Mouse (Mus musculus) midbrain, embryonic 15.5 days (tissue): ENCODE measurements around the gene Alox12e. TPM values are rescaled to one million over a fixed set of nuclear protein-coding genes. Genes with fewer than 3 reads are reported as not detected.

Source experiments
- ATAC-seq: fragments of 200-750 bp; cut with Nextera tagmentation; replicated peaks from 2 replicates; pipeline ENCODE4 v1.8.0; 2017; ENCODE audit warnings: moderate TSS enrichment
- H3K27ac ChIP-seq: fragments of 300-500 bp; sonication (generic); 2 replicates; pipeline ENCODE4 v1.5.1; 2015; ENCODE audit warnings: mild to moderate bottlenecking, inconsistent platforms
- H3K27me3 ChIP-seq: fragments of 300-500 bp; sonication (generic); replicated peaks from 2 replicates; pipeline ENCODE4 v1.6.1; 2015; ENCODE audit warnings: inconsistent platforms
- H3K36me3 ChIP-seq: fragments of 300-500 bp; sonication (generic); replicated peaks from 2 replicates; pipeline ENCODE4 v1.6.1; 2015; ENCODE audit warnings: inconsistent platforms
- H3K4me1 ChIP-seq: fragments of 300-500 bp; sonication (generic); 2 replicates; pipeline ENCODE4 v1.6.1; 2015; ENCODE audit warnings: inconsistent platforms
- H3K4me2 ChIP-seq: fragments of 300-500 bp; sonication (generic); 2 replicates; pipeline ENCODE4 v1.6.1; 2015; ENCODE audit warnings: inconsistent platforms, mild to moderate bottlenecking, moderate library complexity
- H3K4me3 ChIP-seq: fragments of 300-500 bp; sonication (generic); 2 replicates; pipeline ENCODE4 v1.5.1; 2015; ENCODE audit warnings: mild to moderate bottlenecking, inconsistent platforms
- H3K9ac ChIP-seq: fragments of 300-500 bp; sonication (generic); 2 replicates; pipeline ENCODE4 v1.6.1; 2015; ENCODE audit warnings: mild to moderate bottlenecking, inconsistent platforms
- H3K9me3 ChIP-seq: fragments of 300-500 bp; sonication (generic); 2 replicates; pipeline ENCODE4 v1.6.1; 2016; ENCODE audit warnings: inconsistent platforms
- WGBS: fragments of 180-500 bp; shearing (Covaris S2); methylation state at CpG from one replicate; pipeline ENCODE4 v1.1.7; 2015; ENCODE audit warnings: mixed read lengths; 5-methylcytosine and 5-hydroxymethylcytosine counted together
- polyA plus RNA-seq: library from polyadenylated mRNA; unstranded; fragments of >200 nt; fragmentation: Nextera tagmentation; extraction: Ambion mirVana; gene quantifications from 2 replicates; pipeline ENCODE4 v1.2.1, GENCODE M21; 2015

Gene Alox12e
- polyA plus RNA-seq, 1 experiment from 2014 or later, result 0.22 TPM

DNA sequence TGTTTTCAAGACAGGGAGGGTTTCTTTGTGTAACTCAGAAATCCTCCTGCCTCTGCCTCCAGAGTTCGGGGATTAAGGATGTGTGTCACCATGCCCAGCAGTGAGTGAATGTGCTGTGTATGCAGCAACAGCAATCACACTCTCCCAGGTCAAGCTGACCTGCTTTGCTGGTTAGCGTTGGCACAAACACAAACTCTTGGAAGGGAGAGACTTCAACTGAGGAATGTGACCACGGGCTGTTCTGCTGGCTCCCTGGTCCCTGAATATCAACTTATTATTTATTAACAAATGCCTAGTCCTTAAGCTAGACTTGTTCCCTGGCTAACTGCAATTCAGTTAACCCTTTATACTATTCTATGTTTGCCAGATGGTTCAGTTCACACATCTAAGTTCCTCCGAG, 38.8 kb downstream of the Alox12e start:
- 85% methylated on average over 4 of the region's 4 CpGs for WGBS

GRCm38 (mm10) chr11:70280441-70280840, 42.0 kb downstream of the Alox12e start:
- Histone ChIP-seq H3K36me3 (no peaks in the 10 kb centered on the region), H3K27me3 (no peaks in the 10 kb centered on the region), H3K9me3 (no peaks in the 10 kb centered on the region), H3K4me3 (no peak overlapping the region), H3K4me1 (no peaks in the 10 kb centered on the region), H3K9ac (no peak overlapping the region), H3K4me2 (no peak overlapping the region), H3K27ac (no peak overlapping the region)
- no peak for ATAC-seq
- WGBS, result 68% methylated on average over 3 of the region's 3 CpGs

More for the DNA sequence above, 38.8 kb downstream of the Alox12e start:
- no peaks in the 10 kb centered on the region for H3K4me1 ChIP-seq
- no peaks in the 10 kb centered on the region for H3K27me3 ChIP-seq
- no peak overlapping the region for H3K9ac ChIP-seq
- ATAC-seq, result no peak
- H3K27ac ChIP-seq, result no peak overlapping the region
- H3K4me3 ChIP-seq, result no peak overlapping the region
- no peak overlapping the region for H3K4me2 ChIP-seq
- no peaks in the 10 kb centered on the region for H3K9me3 ChIP-seq
- H3K36me3 ChIP-seq, result no peaks in the 10 kb centered on the region

DNA sequence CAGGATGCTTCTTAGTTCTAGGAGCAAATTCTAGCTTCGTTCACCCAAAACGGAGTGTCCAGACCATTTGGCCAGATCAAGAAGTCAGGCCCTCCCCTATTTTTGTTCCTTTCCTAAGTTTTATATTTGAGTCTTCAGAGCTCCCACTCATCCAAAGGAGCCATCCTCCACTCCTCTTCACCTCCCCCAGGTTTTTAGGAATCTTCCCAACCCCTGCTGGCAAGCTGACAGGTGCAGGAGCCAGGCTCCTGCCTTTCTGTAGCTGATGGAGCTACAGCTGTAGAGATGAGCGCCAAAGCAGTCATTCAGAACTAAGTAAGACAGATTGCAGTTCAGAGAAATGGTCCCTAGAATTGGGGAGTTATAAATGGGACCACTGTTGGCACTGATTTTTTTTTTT, 43.5 kb downstream of the Alox12e start:
- 82% methylated on average over 3 of the region's 3 CpGs for WGBS
- Histone ChIP-seq H3K4me3 (no peak overlapping the region), H3K36me3 (no peaks in the 10 kb centered on the region), H3K9ac (no peak overlapping the region), H3K9me3 (no peaks in the 10 kb centered on the region), H3K27ac (no peak overlapping the region), H3K4me2 (no peak overlapping the region), H3K27me3 (no peaks in the 10 kb centered on the region), H3K4me1 (no peaks in the 10 kb centered on the region)
- no peak for ATAC-seq

GRCm38 (mm10) chr11:70271641-70272040, 50.8 kb downstream of the Alox12e start:
- no peak for ATAC-seq
- H3K9ac ChIP-seq, result no peak overlapping the region
- no peaks in the 10 kb centered on the region for H3K4me1 ChIP-seq
- no peaks in the 10 kb centered on the region for H3K9me3 ChIP-seq
- H3K4me3 ChIP-seq, result no peak overlapping the region
- H3K27ac ChIP-seq, result no peak overlapping the region
- H3K36me3 ChIP-seq, result no peaks in the 10 kb centered on the region
- WGBS, result 90% methylated on average over 7 of the region's 7 CpGs
- no peak overlapping the region for H3K4me2 ChIP-seq
- no peaks in the 10 kb centered on the region for H3K27me3 ChIP-seq

DNA sequence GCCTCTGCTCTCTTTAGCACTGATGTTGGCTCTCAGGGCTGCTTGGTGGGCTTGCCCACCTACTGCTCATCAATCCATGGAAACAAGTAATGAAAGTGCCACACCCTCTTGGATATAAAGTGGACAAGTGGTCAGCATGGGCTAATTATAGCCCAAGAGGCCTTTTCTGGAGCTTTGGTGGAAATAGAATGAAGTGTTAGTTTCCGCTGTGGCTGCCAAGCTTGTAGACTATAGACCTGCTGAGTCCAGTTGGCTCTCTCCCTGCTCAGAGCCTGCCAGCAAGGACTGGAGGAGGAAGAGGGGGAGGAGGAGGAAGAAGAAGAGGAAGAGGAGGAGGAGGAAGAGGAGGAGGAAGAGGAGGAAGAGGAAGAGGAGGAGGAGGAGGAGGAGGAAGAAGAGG, 56.0 kb downstream of the Alox12e start:
- H3K4me2 ChIP-seq, result no peak overlapping the region
- 80% methylated on average over 1 of the region's 1 CpGs for WGBS
- H3K27me3 ChIP-seq, result no peaks in the 10 kb centered on the region
- no peak for ATAC-seq
- no peaks in the 10 kb centered on the region for H3K36me3 ChIP-seq
- H3K9me3 ChIP-seq, result no peaks in the 10 kb centered on the region
- no peak overlapping the region for H3K4me3 ChIP-seq
- no peak overlapping the region for H3K27ac ChIP-seq
- H3K4me1 ChIP-seq, result no peaks in the 10 kb centered on the region
- no peak overlapping the region for H3K9ac ChIP-seq

DNA sequence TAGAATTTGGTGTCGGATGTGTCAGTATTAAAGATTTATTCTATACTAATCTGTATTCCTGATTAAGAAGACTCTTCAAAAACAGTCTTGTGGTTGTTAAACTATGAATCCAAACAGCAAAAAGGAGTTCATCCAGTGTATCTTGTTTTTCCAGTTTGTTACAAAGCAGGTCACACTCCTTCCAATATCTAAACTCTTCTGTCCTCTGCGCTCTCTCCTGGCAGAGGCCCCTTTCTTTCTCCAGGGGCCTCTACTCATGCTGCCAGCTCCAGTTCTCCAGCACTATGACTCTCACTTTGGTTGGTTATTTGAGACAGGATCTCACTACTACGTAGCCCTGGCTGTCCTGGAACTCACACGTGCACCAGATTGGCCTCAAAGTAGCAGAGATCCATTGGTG, 56.6 kb downstream of the Alox12e start:
- 83% methylated on average over 4 of the region's 4 CpGs for WGBS
- H3K9me3 ChIP-seq, result no peaks in the 10 kb centered on the region
- no peak for ATAC-seq
- H3K4me2 ChIP-seq, result no peak overlapping the region
- no peak overlapping the region for H3K9ac ChIP-seq
- no peaks in the 10 kb centered on the region for H3K4me1 ChIP-seq
- H3K27me3 ChIP-seq, result no peaks in the 10 kb centered on the region
- no peaks in the 10 kb centered on the region for H3K36me3 ChIP-seq
- H3K4me3 ChIP-seq, result no peak overlapping the region
- H3K27ac ChIP-seq, result no peak overlapping the region

Other genes with a start within 250 kb of the Alox12e start
- not detected in 2 replicates for gene Asgr2, start 230.0 kb downstream of the Alox12e start, polyA plus RNA-seq
- gene Mgl2, start 192.3 kb downstream of the Alox12e start, polyA plus RNA-seq, result 1.2 and 1.5 TPM in 2 replicates
- 0.89 and 2.1 TPM in 2 replicates for gene Clec10a, start 166.4 kb downstream of the Alox12e start, polyA plus RNA-seq
- gene Slc16a11, start 109.9 kb downstream of the Alox12e start, polyA plus RNA-seq, result 6.4 and 8.6 TPM in 2 replicates
- 14.2 and 15.0 TPM in 2 replicates for gene Slc16a13, start 101.6 kb downstream of the Alox12e start, polyA plus RNA-seq
- gene Bcl6b, start 92.8 kb downstream of the Alox12e start, polyA plus RNA-seq, result 5.3 and 5.6 TPM in 2 replicates
- gene 0610010K14Rik, start 84.7 kb downstream of the Alox12e start, polyA plus RNA-seq, result 173 TPM in 2 replicates
- 13.0 and 14.1 TPM in 2 replicates for gene Gm21988, start 82.8 kb downstream of the Alox12e start, polyA plus RNA-seq
- gene Rnasek, start 82.8 kb downstream of the Alox12e start, polyA plus RNA-seq, result 351 and 366 TPM in 2 replicates
- gene Alox12, start 67.3 kb downstream of the Alox12e start, polyA plus RNA-seq, result 0.49 and 0.74 TPM in 2 replicates
- 0.06 TPM in 1 of 2 replicates, not detected in the other for gene Alox15, start 29.4 kb upstream of the Alox12e start, polyA plus RNA-seq
- gene Pelp1, start 87.4 kb upstream of the Alox12e start, polyA plus RNA-seq, result 32.6 and 33.8 TPM in 2 replicates
- 53.6 and 53.8 TPM in 2 replicates for gene Arrb2, start 110.0 kb upstream of the Alox12e start, polyA plus RNA-seq
- gene Med11, start 129.3 kb upstream of the Alox12e start, polyA plus RNA-seq, result 46.2 and 49.5 TPM in 2 replicates
- gene Zmynd15, start 136.8 kb upstream of the Alox12e start, polyA plus RNA-seq, result 0.61 and 0.62 TPM in 2 replicates
- 2.5 and 2.9 TPM in 2 replicates for gene Cxcl16, start 137.4 kb upstream of the Alox12e start, polyA plus RNA-seq
- gene Tm4sf5, start 182.6 kb upstream of the Alox12e start, polyA plus RNA-seq, result 3.8 and 4.0 TPM in 2 replicates
- 0.46 TPM in 1 of 2 replicates, not detected in the other for gene Vmo1, start 192.0 kb upstream of the Alox12e start, polyA plus RNA-seq
- gene Gltpd2, start 196.6 kb upstream of the Alox12e start, polyA plus RNA-seq, result 0.14 and 0.27 TPM in 2 replicates
- 777 and 795 TPM in 2 replicates for gene Psmb6, start 202.7 kb upstream of the Alox12e start, polyA plus RNA-seq
- gene Gm40193, start 210.3 kb upstream of the Alox12e start, polyA plus RNA-seq, result not detected in 2 replicates
- 13.8 and 14.8 TPM in 2 replicates for gene Pld2, start 217.4 kb upstream of the Alox12e start, polyA plus RNA-seq
- 17.9 and 18.7 TPM in 2 replicates for gene Mink1, start 240.3 kb upstream of the Alox12e start, polyA plus RNA-seq